Mouse (Mus musculus) left cerebral cortex, adult 2 months (tissue): ENCODE results near the gene Prkg1. TPM values are rescaled to one million over a fixed set of nuclear protein-coding genes. Genes with fewer than 3 reads are reported as not detected.

Source experiments
- DNase-seq, 2 experiments: peaks; one replicate each; pipeline ENCODE4 v3.0.0; 2021 to 2022; ENCODE audit warnings: low spot score in 2 of 2, mixed read lengths in 1 of 2; ENCODE audit errors: extremely low spot score in 1 of 2
- H3K27ac ChIP-seq: fragments of 200-600 bp; 2 replicates; pipeline ENCODE4 v1.8.1; 2022
- H3K4me3 ChIP-seq: fragments of 200-600 bp; 2 replicates; pipeline ENCODE4 v1.8.1; 2022
- CTCF ChIP-seq: fragments of 200-600 bp; IDR thresholded peaks from 2 replicates; pipeline ENCODE4 v1.8.1; 2022; ENCODE audit warnings: antibody characterized with exemption, mild to moderate bottlenecking, moderate library complexity
- intact Hi-C: fragments of 180-260 bp; cut with DNase I; formaldehyde crosslinking; loops from one replicate; pipeline ENCODE4 v1.15.1; 2025
- total RNA-seq, 2 experiments: library from RNA; stranded (reverse); gene quantifications; 2 replicates each; pipeline ENCODE4 v1.2.3; 2021

The Prkg1 gene
- total RNA-seq, 2 experiments from 2014 or later = 18.9 to 21.9 TPM

DNA sequence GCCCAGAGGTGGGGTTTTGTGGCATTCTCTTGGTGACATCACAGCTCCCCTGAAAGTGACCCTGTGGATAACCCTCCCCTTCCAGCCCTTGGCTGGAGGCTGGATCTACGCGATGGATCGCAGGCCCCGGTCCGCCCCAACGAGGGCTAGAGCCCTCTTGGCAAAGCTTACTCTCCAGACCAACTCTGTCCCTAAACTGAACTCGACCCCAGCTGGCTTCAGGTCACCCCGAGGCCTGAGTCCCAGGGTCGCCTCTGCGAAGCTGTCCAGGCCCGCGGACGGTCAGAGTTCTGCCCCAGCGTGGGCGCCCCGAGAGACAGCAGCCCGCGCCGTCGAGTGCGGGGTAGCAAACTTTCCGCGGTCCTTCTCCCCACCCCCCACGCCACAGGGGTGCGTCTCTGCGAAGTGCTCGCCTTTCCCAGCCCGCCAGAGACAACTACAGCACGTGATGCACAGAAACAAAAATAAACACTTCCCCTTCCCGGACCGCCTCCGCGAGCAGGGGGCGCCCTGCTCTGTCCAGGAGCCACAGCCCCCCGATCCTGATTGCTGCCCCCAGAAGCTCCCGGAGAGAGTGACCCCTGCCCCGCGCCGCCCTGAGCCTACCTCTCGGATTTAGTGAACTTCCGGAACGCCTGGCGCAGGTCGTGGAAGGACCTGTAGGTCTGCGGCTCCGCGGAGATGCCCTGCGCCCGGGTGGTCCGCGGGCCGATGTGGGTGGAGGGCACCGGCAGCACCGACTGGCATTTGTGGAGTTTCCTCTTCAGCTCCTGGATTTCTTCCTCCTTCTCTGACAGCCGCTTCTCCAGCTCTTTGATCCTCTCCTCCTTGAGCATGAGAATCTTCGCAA, 657 bp downstream of the Prkg1 start:
- intact Hi-C loops = no loop called here
- no peak; the same call in 1 of the 2 replicates for TF ChIP-seq CTCF
- peak overlapping the region; percentile 44; the same call in 1 of the 2 replicates for H3K27ac ChIP-seq

GRCm38 (mm10) chr19:31763246-31763821, 1.5 kb downstream of the Prkg1 start:
- H3K4me3 ChIP-seq = peak overlapping the region; percentile 38; the same call in 1 of the 2 replicates
- intact Hi-C loops = no loop called here
- TF ChIP-seq CTCF = no peak

More for the DNA sequence above, 657 bp downstream of the Prkg1 start:
- DNase-seq = peak; percentile 13 to 15
- peak overlapping the region; percentile 53 for H3K4me3 ChIP-seq

DNA sequence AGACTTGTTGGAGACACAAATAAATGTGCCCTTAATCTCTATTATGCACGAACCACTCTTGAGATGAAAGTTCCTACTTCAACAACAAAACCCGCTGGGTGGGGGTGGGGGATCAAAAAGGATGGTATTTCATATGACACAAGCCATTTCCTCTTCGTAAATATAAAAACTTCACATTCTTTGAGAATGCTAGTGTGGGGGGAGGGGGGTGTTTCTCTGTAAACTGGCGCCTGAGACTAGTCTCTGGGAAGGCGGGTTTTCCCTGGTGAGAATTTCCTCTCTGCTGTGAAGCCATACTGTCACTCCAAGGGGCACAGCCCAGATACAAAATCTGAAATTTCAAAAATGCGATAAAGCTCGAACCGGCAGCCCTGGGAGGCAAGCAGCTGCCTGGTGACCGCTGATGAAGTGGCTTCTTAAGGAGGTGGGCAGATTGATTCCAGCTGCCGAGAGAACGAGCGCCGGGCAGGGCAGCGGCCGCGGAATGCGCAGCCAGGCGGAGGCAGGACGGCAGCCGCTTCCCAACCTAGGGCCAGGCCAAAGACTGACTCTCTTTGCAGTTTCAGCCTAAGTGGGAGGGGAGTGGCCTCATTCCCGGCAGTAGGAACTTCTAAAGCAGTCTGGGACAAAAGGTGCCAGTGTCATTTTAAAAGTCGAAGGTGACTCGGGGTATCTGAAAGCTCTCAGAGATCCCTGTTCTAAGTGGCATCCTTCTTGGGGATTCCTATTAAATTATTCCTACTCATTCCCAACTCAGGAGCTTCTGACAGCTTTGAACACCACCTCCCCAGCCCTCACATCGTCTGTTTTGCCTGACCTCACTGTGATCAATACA, 2.2 kb downstream of the Prkg1 start:
- Histone ChIP-seq H3K4me3 (peak overlapping the region; percentile 38), H3K27ac (no peak overlapping the region)
- intact Hi-C loops = no loop called here
- no peak for DNase-seq
- no peak for TF ChIP-seq CTCF

More at GRCm38 (mm10) chr19:31763246-31763821, 1.5 kb downstream of the Prkg1 start:
- no peak overlapping the region for H3K27ac ChIP-seq
- DNase-seq = no peak

DNA sequence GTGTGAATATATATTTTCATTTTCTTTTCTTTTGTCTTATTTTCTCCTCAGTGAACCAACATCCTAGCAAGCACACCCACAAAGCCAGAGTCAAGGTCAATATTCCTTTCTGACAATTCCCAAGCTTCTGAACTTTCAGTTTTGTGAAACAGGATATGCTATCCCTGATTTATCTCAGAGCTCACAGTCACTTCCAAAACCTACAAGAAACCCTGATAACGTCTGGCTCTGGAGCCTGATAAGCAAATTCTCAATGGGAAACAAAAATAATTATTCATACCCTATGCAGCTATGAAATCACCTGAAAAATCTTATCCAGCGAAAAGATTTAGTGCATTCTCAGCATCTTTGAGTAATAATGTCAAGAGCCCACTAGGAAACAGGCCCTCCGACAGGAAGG, 5.0 kb downstream of the Prkg1 start:
- no peak overlapping the region for H3K4me3 ChIP-seq
- DNase-seq = no peak
- no peak overlapping the region for H3K27ac ChIP-seq
- no peak for TF ChIP-seq CTCF
- intact Hi-C loops = loop anchor here (5.0 to 10.0 kb wide), 4 partner anchors 918 to 1545 kb away; no protein-coding TSS in a partner anchor

- DNase-seq = peak; percentile 44 to 64
- peak; percentile 92 for TF ChIP-seq CTCF
- Histone ChIP-seq H3K4me3 (no peak overlapping the region), H3K27ac (no peak overlapping the region)
- intact Hi-C loops = loop anchor here (5.0 to 10.0 kb wide), 4 partner anchors 914 to 1541 kb away; no protein-coding TSS in a partner anchor
Observed at GRCm38 (mm10) chr19:31755929-31756792, 8.7 kb downstream of the Prkg1 start.

DNA sequence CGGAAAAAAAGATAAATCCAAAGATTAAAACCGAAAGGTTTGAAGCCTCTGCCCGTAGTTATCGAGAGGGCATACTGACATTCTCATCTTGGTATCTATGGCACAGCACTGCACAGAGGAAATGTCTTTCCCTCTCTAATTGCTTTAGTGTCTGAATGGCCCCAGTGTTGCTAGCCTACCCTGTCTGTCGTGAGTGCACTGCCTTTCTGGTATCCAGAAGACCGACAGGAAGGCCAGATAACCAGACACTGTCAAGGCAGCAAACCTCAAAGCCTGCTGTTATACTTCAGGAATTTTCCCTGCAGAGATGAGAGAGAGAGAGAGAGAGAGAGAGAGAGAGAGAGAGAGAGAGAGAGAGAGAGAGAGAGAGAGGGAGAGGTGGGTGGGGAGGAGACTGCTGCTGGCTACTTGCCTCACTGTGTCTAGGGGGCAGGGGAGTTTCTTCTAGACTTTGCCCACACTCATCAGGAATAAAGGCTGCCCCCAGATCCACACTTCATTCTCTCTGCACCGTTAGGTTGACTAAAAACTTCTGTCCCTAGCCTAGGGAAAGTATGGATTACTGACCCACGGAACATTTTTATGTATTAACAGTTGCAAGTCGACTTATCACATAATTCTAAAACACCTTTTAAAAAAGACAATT, 10.1 kb downstream of the Prkg1 start:
- intact Hi-C loops = loop anchor here (5.0 to 10.0 kb wide), 4 partner anchors 912 to 1540 kb away; no protein-coding TSS in a partner anchor
- TF ChIP-seq CTCF = no peak
- no peak overlapping the region for H3K27ac ChIP-seq
- DNase-seq = no peak
- no peak overlapping the region for H3K4me3 ChIP-seq

GRCm38 (mm10) chr19:31750976-31751676, 13.7 kb downstream of the Prkg1 start:
- TF ChIP-seq CTCF = no peak
- no peak for DNase-seq
- intact Hi-C loops = loop anchor here (10.0 kb wide), 2 partner anchors 1196 to 1536 kb away; no protein-coding TSS in a partner anchor
- Histone ChIP-seq H3K27ac (no peak overlapping the region), H3K4me3 (no peak overlapping the region)

DNA sequence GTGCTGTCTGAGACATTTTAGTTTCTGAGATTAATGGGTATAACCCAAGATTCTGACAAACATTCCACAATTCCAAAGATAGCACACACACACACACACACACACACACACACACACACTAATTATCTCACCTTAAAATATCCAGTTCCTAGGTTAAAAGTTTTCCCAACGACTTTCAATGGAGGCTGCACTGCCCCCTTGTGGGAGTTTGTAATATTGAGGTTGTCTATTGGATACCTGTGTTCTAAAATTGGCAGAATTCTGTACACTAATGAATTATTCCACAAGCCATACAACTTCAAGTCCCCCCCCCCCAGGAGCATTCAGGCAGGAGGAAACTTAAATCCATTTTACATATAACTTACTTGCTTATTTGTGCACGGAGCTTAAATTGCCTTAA, 18.2 kb downstream of the Prkg1 start:
- H3K4me3 ChIP-seq = no peak overlapping the region
- DNase-seq = peak; percentile 33 to 43
- no peak overlapping the region for H3K27ac ChIP-seq
- peak; percentile 66 for TF ChIP-seq CTCF
- intact Hi-C loops = loop anchor here (10.0 kb wide), 1 partner anchor 1082 kb away; no protein-coding TSS in a partner anchor

GRCm38 (mm10) chr19:31743241-31744045, 21.4 kb downstream of the Prkg1 start:
- Histone ChIP-seq H3K27ac (no peak overlapping the region), H3K4me3 (no peak overlapping the region)
- no peak for DNase-seq
- intact Hi-C loops = loop anchor here (10.0 kb wide), 1 partner anchor 1079 kb away; no protein-coding TSS in a partner anchor
- no peak for TF ChIP-seq CTCF
